Mouse (Mus musculus) ES-E14 (cell line): ENCODE data around the gene Pitpnm1.

Source experiments
- CHD2 ChIP-seq: IDR thresholded peaks from 2 replicates; pipeline ENCODE4 v1.6.1; 2014; ENCODE audit warnings: mild to moderate bottlenecking, low read depth, low read length, inconsistent platforms
- ZC3H11A ChIP-seq: IDR thresholded peaks from 2 replicates; pipeline ENCODE4 v1.6.1; 2012; ENCODE audit warnings: low read depth, mild to moderate bottlenecking, inconsistent platforms, low read length, borderline replicate concordance

DNA sequence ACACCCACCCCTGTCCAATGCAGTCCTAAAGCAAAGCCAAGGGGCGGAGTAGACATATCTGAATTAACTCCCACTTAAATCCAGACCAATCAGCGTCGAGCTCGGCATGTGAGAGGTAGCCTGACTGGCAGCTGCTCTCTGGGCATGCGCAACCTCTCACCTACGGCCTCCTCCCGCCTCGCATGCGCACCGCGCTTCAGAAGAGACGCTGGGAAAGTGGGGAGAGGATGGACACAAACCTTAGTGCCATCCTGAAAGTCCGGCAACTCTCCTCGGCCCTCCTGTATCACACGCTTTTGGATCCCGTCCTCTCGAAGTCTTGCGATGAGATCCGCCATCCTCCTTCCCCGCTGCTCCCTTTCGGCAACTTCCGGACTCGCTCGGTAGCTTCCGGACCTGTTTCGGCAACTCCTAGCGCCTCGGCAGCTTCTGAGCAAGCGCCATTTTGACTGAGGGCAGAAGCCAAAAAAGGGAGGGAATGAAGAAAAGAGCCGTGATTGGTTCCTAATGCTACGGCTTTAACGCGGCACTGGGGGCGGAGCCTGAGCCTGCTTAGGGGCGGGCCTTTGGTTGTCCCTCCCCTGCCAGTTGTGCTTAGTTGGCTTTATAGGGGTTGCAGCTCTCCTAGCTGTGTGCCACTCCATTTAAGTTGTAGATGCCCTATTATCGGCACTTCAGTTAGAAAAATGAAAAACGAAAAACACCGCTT lies 21.5 kb downstream of the Pitpnm1 start:
- TF ChIP-seq CHD2, result no peak; the same call in 1 of the 2 replicates
- TF ChIP-seq ZC3H11A, result no peak
